Mouse (Mus musculus) liver, postnatal 0 days (tissue): Measurements from ENCODE around the gene Gnas. TPM values are rescaled to one million over a fixed set of nuclear protein-coding genes. Genes with fewer than 3 reads are reported as not detected.

Source experiments
- ATAC-seq: fragments of 200-750 bp; cut with Nextera tagmentation; 2 replicates; pipeline ENCODE4 v1.8.0; 2017; ENCODE audit warnings: mild to moderate bottlenecking, moderate library complexity
- DNase-seq: peaks from one replicate; pipeline ENCODE4 v3.0.0-alpha.2; 2016
- H3K27ac ChIP-seq: fragments of 300-500 bp; sonication (generic); 2 replicates; pipeline ENCODE4 v1.5.1; 2014; ENCODE audit warnings: antibody characterized with exemption, moderate library complexity, mild to moderate bottlenecking, low read depth
- H3K27me3 ChIP-seq: fragments of 300-500 bp; sonication (generic); 2 replicates; pipeline ENCODE4 v1.6.1; 2014; ENCODE audit warnings: low read length, control low read depth, mixed read lengths; ENCODE audit not compliant: insufficient read depth
- H3K36me3 ChIP-seq: fragments of 300-500 bp; sonication (generic); replicated peaks from 2 replicates; pipeline ENCODE4 v1.6.1; 2014; ENCODE audit warnings: mild to moderate bottlenecking, control low read depth, low read length, moderate library complexity, mixed read lengths; ENCODE audit not compliant: insufficient read depth
- H3K4me1 ChIP-seq: fragments of 300-500 bp; sonication (generic); 2 replicates; pipeline ENCODE4 v1.6.1; 2014; ENCODE audit warnings: antibody characterized with exemption, mild to moderate bottlenecking, control low read depth; ENCODE audit not compliant: insufficient read depth
- H3K4me2 ChIP-seq: fragments of 300-500 bp; sonication (generic); 2 replicates; pipeline ENCODE4 v1.6.1; 2014; ENCODE audit warnings: low read depth, mild to moderate bottlenecking, low read length, moderate library complexity, mixed read lengths
- H3K4me3 ChIP-seq: fragments of 300-500 bp; sonication (generic); 2 replicates; pipeline ENCODE4 v1.5.1; 2014; ENCODE audit warnings: low read depth, low read length
- H3K9ac ChIP-seq: fragments of 300-500 bp; sonication (generic); replicated peaks from 2 replicates; pipeline ENCODE4 v1.6.1; 2014; ENCODE audit warnings: mild to moderate bottlenecking, moderate library complexity
- H3K9me3 ChIP-seq: fragments of 300-500 bp; sonication (generic); 2 replicates; pipeline ENCODE4 v1.6.1; 2016; ENCODE audit warnings: mild to moderate bottlenecking, control low read depth, low read length, mixed read lengths
- CTCF ChIP-seq: sonication (generic); IDR thresholded peaks from 2 replicates; pipeline ENCODE4 v1.5.1; 2016; ENCODE audit warnings: antibody characterized with exemption, low read depth
- EP300 ChIP-seq: IDR thresholded peaks from 2 replicates; pipeline ENCODE4 v1.6.1; 2016; ENCODE audit warnings: antibody characterized with exemption, low read depth, mild to moderate bottlenecking
- WGBS: fragments of 180-500 bp; shearing (Covaris S2); extraction: QIAGEN DNeasy Blood & Tissue Kit; methylation state at CpG from one replicate; pipeline ENCODE4 v1.1.7; 2014; ENCODE audit not compliant: insufficient replicate concordance; 5-methylcytosine and 5-hydroxymethylcytosine counted together
- polyA plus RNA-seq: library from polyadenylated mRNA; unstranded; fragments of >200 nt; fragmentation: Nextera tagmentation; extraction: Ambion mirVana; gene quantifications from 2 replicates; pipeline ENCODE4 v1.2.1, GENCODE M21; 2015

Gene Gnas
- polyA plus RNA-seq, 1 experiment from 2014 or later, result 332 TPM

- H3K36me3 ChIP-seq, result peaks cover 13% of the 10 kb centered on the region
- H3K4me2 ChIP-seq, result no peak overlapping the region
- DNase-seq (no peak), ATAC-seq (no peak)
- TF ChIP-seq CTCF (no peak), EP300 (no peak)
- no peak overlapping the region for H3K9ac ChIP-seq
- no peak overlapping the region for H3K27ac ChIP-seq
- no peak overlapping the region for H3K4me3 ChIP-seq
- WGBS, result 75% methylated on average over 8 of the region's 8 CpGs
- H3K4me1 ChIP-seq, result no peaks in the 10 kb centered on the region
- peaks cover 16% of the 10 kb centered on the region for H3K27me3 ChIP-seq
- no peaks in the 10 kb centered on the region for H3K9me3 ChIP-seq
Measured at GRCm38 (mm10) chr2:174279771-174280170, 4.3 kb upstream of the Gnas start.

GRCm38 (mm10) chr2:174283341-174283740, 779 bp upstream of the Gnas start:
- Histone ChIP-seq H3K9ac (no peak overlapping the region), H3K9me3 (peaks cover 5% of the 10 kb centered on the region), H3K27me3 (peaks cover 46% of the 10 kb centered on the region), H3K36me3 (peaks cover 33% of the 10 kb centered on the region), H3K4me1 (no peaks in the 10 kb centered on the region), H3K4me3 (no peak overlapping the region), H3K27ac (no peak overlapping the region), H3K4me2 (0 out of 2 replicates have a peak overlapping the region, but pooled peaks have one; percentile 16)
- WGBS, result 53% methylated on average over 11 of the region's 11 CpGs
- ATAC-seq, result no peak
- no peak for DNase-seq
- TF ChIP-seq EP300, result no peak
- TF ChIP-seq CTCF, result no peak

GRCm38 (mm10) chr2:174284807-174285457, 812 bp downstream of the Gnas start:
- Histone ChIP-seq H3K36me3 (peaks cover 33% of the 10 kb centered on the region), H3K27ac (no peak overlapping the region), H3K27me3 (peaks cover 46% of the 10 kb centered on the region), H3K9me3 (peaks cover 5% of the 10 kb centered on the region), H3K4me3 (0 out of 2 replicates have a peak overlapping the region, but pooled peaks have one; percentile 10), H3K9ac (no peak overlapping the region), H3K4me2 (peak overlapping the region; percentile 26; the same call in 1 of the 2 replicates), H3K4me1 (no peaks in the 10 kb centered on the region)
- 53% methylated on average over 58 of the region's 58 CpGs for WGBS
- TF ChIP-seq EP300, result no peak
- peak; percentile 18 for DNase-seq
- ATAC-seq, result no peak

GRCm38 (mm10) chr2:174285921-174286470, 1.9 kb downstream of the Gnas start:
- H3K4me1 ChIP-seq, result no peaks in the 10 kb centered on the region
- no peak overlapping the region for H3K9ac ChIP-seq
- H3K27me3 ChIP-seq, result peaks cover 46% of the 10 kb centered on the region
- no peak overlapping the region for H3K4me3 ChIP-seq
- ATAC-seq (no peak), DNase-seq (no peak)
- WGBS, result 50% methylated on average over 34 of the region's 34 CpGs
- H3K27ac ChIP-seq, result no peak overlapping the region
- peaks cover 5% of the 10 kb centered on the region for H3K9me3 ChIP-seq
- H3K4me2 ChIP-seq, result no peak overlapping the region
- TF ChIP-seq CTCF (no peak), EP300 (no peak)
- H3K36me3 ChIP-seq, result peaks cover 33% of the 10 kb centered on the region

GRCm38 (mm10) chr2:174287921-174288320, 3.8 kb downstream of the Gnas start:
- no peak overlapping the region for H3K4me3 ChIP-seq
- H3K9ac ChIP-seq, result no peak overlapping the region
- H3K27me3 ChIP-seq, result peaks cover 44% of the 10 kb centered on the region
- H3K4me1 ChIP-seq, result no peaks in the 10 kb centered on the region
- H3K9me3 ChIP-seq, result peaks cover 5% of the 10 kb centered on the region
- DNase-seq (no peak), ATAC-seq (no peak)
- H3K4me2 ChIP-seq, result no peak overlapping the region
- peaks cover 28% of the 10 kb centered on the region for H3K36me3 ChIP-seq
- no peak for TF ChIP-seq CTCF
- no peak for TF ChIP-seq EP300
- WGBS, result 49% methylated on average over 7 of the region's 7 CpGs
- H3K27ac ChIP-seq, result peak overlapping the region; percentile 23; the same call in 1 of the 2 replicates

GRCm38 (mm10) chr2:174288673-174289430, 4.7 kb downstream of the Gnas start:
- peaks cover 5% of the 10 kb centered on the region for H3K9me3 ChIP-seq
- peaks cover 21% of the 10 kb centered on the region for H3K36me3 ChIP-seq
- ATAC-seq, result peak; percentile 76
- H3K4me2 ChIP-seq, result peak overlapping the region; percentile 26; the same call in 1 of the 2 replicates
- 46% methylated on average over 12 of the region's 12 CpGs for WGBS
- H3K9ac ChIP-seq, result no peak overlapping the region
- no peak overlapping the region for H3K4me3 ChIP-seq
- peaks cover 39% of the 10 kb centered on the region for H3K27me3 ChIP-seq
- no peak for TF ChIP-seq CTCF
- TF ChIP-seq EP300, result no peak
- H3K27ac ChIP-seq, result peak overlapping the region; percentile 60
- DNase-seq, result no peak
- H3K4me1 ChIP-seq, result no peaks in the 10 kb centered on the region
